Mouse (Mus musculus): ENCODE measurements around the gene Ptprm.

Gene Ptprm

GRCm38 (mm10) chr17:67287501-67287900 is 66.8 kb downstream of the Ptprm start:
- no peak for DNase-seq (ENCODE audit: low read depth, low spot score)

DNA sequence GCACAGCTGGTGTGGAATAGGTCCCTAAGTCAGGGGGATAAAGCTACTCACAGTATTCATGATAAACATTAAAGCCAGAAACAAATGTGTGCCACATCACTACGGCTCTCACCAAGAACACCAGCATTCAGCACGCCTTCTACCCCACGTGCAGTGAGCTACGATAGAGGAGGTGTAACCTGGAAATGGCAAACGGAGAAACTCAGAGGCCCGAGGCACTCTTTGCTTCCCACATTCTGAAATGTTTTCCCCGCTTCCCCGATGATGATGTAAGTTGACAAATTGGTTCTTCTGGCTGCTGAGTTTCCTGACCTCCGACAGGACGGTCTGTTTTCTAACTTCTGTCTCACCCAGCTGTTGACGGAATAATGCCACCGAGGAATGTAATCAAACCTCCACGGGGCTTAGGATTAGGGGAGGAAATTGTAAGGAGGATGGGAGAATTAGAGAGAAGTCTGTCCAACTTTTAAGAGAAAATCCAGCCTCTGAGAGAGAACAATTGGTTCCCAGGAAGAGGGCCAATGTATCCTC is 72.6 kb downstream of the Ptprm start:
- DNase-seq (ENCODE audit: low read depth, low spot score) = no peak

DNA sequence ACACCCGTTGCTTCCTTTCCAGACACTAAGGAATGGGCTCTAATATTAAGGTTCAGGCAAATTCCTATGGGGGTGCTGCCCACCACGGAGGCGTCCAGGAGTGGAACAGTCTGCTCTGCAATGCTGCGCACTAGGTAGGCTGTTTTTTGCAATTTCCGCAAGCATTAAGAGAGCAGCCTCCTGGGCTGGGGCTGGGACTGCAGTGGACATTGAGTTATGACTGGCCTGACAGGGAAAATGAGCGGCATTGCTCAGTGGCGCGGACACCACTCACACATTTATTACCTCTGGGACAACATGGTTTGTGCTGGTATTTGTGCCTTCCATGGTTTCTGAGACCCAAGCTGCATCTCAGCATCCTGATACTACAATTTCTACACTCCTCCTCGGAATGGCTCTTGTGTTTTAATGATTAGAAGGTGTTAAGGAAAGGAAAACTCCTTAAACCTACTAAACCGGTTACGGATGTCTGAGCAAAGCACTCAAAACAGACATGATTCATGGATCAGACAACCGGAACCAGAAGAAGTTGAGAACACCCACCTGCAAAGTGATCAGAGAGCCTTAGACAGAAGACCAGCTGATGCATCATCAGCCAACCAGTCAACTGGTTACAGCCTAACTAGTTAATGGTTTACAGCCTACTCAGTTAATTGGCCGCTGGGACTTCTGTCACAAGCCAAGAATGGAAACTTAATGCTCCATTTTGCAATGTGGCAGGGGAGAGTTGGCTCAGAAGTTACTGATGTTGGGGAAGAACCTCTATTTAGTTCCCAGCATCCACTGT is 76.9 kb downstream of the Ptprm start:
- DNase-seq (ENCODE audit: low read depth, low spot score) = no peak

DNA sequence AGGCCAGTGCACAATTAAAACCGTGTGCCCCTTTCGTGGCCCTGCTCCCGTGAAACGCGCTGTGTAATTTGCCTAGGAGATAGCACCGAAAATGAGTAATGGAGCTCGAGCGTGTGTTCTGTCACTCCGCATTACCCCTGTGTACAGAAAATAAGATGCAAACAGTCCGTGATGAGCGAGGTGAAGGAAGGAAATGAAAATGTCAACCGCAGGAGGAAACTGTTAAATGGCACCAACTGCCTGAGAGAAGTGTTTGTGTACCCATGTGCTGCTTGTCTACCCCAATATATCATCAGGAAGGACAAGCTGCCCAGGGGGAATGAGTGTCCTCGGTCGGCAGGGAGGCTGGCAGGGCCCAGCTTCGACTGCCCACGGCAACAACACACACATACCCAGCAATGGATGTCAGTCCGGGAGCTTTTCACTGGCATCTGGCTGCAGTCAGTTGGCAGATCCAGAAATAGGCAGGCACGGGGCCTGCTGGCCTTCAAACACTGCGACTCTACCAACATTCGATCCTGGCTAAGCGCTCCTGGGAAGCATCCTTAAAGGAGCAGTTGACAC is 79.6 kb downstream of the Ptprm start:
- no peak for DNase-seq (ENCODE audit: low read depth, low spot score)

DNA sequence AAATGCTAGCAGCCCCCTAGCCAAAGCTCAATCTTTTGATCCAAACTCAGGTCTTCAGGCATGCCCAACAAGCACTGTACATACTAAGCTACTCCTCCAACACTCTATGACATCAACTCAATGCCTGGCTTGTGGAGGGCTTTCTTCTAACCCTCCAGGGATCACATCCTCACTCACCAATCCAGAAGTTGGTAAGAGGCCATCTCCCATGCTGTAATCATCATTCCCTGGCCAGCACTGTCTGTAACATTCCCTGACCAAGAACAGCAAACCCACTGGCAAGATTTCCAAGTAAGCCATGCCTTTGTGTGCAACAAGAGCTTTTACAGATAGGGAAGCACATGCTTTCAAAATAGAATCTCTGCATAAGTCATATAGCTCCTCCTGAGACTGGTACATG is 81.3 kb downstream of the Ptprm start:
- DNase-seq (ENCODE audit: low read depth, low spot score) = no peak

GRCm38 (mm10) chr17:67268475-67269080 is 85.7 kb downstream of the Ptprm start:
- no peak for DNase-seq (ENCODE audit: low read depth, low spot score)

DNA sequence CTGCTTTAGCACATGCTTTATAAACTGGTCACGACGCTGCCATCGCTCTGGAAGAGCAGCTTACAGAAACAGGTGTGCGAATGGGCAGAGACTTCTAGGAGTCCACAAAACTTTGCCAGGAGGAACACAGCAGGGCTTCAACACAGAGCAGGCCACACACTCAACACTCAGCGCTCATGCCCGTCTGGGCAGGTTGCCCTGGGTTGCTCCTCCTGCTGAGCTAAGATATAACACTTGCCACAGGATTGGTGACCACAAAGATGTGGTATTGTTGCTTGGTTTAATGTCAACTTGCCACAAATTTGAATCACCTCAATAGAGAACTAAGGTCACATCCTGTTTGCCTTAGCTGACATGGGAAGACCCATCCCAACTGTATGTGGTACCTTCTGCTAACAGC is 88.0 kb downstream of the Ptprm start:
- no peak for DNase-seq (ENCODE audit: low read depth, low spot score)

GRCm38 (mm10) chr17:67265520-67265919 is 88.7 kb downstream of the Ptprm start:
- no peak for DNase-seq (ENCODE audit: low read depth, low spot score)

GRCm38 (mm10) chr17:67264716-67265115 is 89.5 kb downstream of the Ptprm start:
- DNase-seq (ENCODE audit: low read depth, low spot score) = no peak

GRCm38 (mm10) chr17:67263024-67263423 is 91.2 kb downstream of the Ptprm start:
- no peak for DNase-seq (ENCODE audit: low read depth, low spot score)

DNA sequence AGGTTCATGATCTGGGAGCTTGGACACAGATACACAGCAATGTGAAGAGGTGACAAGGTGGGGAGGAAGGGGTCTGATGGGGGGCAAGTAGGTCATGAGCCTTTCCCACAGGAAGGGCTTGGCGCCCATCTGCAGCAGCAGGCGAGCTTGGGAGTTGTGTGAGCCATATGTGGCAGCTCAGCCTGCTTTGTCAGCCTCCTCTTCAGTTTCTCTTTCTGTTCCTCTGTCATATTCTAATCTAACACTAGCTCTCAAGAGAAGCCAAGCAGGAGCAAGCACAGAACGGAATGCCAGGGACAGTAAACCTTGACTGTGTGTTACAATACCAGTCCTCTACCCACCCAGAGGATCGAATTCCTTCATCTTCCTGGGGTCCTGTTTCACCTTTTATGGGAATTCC is 94.2 kb downstream of the Ptprm start:
- no peak for DNase-seq (ENCODE audit: low read depth, low spot score)

- DNase-seq (ENCODE audit: low read depth, low spot score) = no peak
These were observed 96.5 kb downstream of the Ptprm start for GRCm38 (mm10) chr17:67257780-67258179.

- no peak for DNase-seq (ENCODE audit: low read depth, low spot score)
These were observed 98.1 kb downstream of the Ptprm start for GRCm38 (mm10) chr17:67256171-67256570.

- DNase-seq (ENCODE audit: low read depth, low spot score) = no peak
These were observed 100.8 kb downstream of the Ptprm start for GRCm38 (mm10) chr17:67253445-67253844.

DNA sequence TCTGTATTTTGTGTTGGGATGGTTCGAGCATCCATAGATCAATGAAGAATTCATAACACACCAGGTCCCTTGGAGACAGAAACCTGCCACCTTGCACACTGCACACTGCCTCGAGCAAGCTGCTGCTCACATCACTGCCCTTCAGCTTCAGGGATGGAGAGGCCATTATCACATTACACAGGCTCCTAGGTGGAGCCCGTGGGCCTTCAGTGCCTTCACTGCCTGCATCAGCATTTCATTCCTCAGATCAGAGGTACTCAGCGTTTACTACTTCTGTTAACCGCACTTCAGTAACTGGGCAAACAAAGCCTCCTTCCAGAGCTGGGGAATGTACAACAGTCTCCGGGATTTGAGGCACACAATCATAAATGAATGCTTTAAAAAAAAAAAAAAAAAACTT is 101.3 kb downstream of the Ptprm start:
- DNase-seq (ENCODE audit: low read depth, low spot score) = no peak

- DNase-seq (ENCODE audit: low read depth, low spot score) = no peak
These were observed 108.9 kb downstream of the Ptprm start for GRCm38 (mm10) chr17:67245273-67245875.

DNA sequence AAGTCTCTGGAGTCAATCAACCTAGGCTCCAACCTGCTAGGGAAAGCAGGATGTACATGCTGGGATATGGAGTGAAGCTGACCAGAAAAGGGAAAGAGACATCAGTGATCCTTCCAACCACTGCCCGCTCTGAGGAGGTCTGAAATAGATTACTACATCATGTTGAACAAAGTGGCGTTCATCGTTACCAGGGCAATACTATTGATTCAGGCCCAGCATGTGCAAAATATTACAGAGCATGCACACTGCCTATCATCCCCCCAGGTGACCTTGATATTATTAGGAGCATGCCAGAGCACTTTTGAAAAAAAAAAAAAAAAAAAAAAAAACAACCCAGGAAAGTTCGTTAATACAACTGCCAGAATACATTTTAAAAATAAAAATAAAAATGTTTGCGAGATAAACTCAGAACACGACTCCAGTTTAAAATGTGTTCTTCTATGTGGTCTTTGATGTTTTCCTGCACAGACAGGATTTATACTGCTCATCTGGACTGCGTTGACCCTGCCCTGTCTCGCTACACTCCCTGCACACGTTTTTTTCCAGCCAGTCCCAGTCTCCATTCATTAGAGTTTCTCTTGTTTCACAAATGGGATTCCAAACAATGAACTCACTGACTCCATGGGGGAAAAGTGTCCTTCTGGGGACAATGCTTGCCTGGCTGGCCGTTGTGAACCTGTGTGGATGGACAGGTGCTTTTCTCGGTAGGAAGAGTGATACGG is 111.3 kb downstream of the Ptprm start:
- no peak for DNase-seq (ENCODE audit: low read depth, low spot score)

DNA sequence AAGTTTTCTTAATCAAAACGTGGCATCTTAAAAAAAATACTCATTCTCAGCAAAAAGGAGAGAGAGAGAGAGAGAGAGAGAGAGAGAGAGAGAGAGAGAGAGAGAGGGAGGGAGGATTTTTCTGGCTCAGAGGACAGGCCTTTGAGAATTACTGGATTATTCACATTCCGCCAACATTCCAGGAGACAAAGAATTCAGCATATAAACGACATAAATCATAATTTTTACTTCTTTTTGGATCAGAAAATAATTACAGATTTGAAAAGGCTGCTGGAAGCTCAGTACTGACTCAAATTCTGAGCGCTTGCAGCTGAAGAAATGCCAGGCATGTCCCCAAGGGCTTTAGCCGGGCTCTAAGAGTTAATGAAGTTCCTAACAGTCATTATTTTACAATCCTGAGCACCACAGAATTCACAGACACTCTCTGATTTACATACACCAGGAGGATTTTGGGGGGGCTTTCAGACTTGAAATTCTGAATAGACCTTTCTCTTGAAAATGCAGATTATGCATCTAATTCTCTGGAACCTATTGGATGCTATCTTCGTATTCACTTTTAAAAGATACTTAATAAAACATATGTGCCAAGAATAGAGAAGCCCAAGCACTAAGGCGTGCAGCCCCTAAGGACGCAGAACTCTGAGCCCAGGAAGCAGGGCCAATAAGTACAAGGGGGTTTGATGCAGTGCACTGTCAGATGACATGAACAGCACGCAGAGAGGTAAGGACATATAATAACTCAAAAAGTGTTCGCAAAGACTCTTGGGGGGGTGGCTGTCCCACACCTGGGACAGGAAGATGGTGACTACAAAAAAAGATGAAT is 112.1 kb downstream of the Ptprm start:
- no peak for DNase-seq (ENCODE audit: low read depth, low spot score)

DNA sequence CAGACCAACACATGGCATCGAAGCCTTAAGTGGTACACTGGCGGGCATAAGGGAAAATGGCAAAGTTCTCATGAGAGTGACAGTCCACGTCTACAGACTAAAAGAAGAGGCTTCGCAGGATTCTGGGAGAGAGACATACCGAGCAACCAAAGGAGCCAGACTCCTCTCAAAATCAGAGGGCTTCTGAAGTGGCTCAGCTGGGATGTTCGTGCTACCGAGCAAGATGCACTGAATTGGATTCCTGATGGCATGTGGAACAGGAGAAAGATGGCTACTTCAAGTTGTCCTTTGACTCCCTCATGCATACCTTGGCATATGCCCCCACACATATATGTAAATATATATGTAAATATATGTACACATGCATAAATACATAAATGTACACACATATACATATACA is 115.4 kb downstream of the Ptprm start:
- DNase-seq (ENCODE audit: low read depth, low spot score) = no peak

DNA sequence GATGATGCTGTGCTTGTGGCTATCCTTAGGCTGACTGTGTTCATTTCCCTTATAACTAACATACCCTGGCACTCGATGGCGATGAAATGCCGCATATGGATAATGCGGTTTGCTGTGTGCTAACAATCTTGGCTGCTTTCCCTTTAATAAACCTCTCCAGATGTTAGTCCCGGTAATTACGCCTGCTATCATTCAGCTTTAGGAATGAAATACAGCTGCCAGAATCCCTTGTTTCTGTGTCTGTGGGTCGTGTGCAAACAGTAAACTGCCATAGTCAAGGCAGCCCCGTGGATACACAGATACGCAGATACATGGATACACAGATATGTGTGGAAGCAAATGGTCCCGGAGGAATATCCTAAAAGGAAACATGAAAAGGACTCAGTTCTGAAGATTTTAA is 116.8 kb downstream of the Ptprm start:
- DNase-seq (ENCODE audit: low read depth, low spot score) = no peak

DNA sequence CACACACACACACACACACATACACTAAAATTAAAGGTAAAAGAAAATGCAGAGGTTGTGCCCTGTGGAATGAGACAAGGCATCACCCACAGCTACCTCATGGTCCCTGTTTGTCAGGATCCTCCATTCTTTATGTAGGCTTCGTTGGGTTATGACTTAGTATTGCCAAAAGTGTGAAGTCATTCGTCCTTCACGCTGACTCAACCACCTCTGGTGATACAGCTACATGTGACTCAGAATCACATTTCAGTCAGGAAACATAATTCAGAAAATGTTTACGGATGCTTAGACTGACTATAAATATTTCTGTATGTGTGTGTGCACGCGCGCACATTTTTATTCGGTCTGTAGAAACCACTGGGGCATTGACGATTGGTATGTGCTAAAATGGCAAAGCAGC is 121.2 kb downstream of the Ptprm start:
- no peak for DNase-seq (ENCODE audit: low read depth, low spot score)
